Mouse (Mus musculus) kidney, embryonic 16.5 days (tissue): ENCODE measurements around the gene Fasn. TPM values are rescaled to one million over a fixed set of nuclear protein-coding genes. Genes with fewer than 3 reads are reported as not detected.

Experiments
- ATAC-seq: fragments of 200-750 bp; cut with Nextera tagmentation; 2 replicates; pipeline ENCODE4 v1.8.0; 2017; ENCODE audit warnings: moderate TSS enrichment; ENCODE audit not compliant: low FRiP score, low TSS enrichment
- H3K27ac ChIP-seq: fragments of 300-500 bp; sonication (generic); 2 replicates; pipeline ENCODE4 v1.5.1; 2014; ENCODE audit warnings: low read length
- H3K27me3 ChIP-seq: fragments of 300-500 bp; sonication (generic); 2 replicates; pipeline ENCODE4 v1.6.1; 2014; ENCODE audit warnings: low read length, control low read depth, mixed read lengths; ENCODE audit not compliant: insufficient read depth
- H3K36me3 ChIP-seq: fragments of 300-500 bp; sonication (generic); 2 replicates; pipeline ENCODE4 v1.6.1; 2014; ENCODE audit warnings: low read length, control low read depth, mixed read lengths; ENCODE audit not compliant: insufficient read depth
- H3K4me1 ChIP-seq: fragments of 300-500 bp; sonication (generic); 2 replicates; pipeline ENCODE4 v1.6.1; 2014; ENCODE audit warnings: low read length, control low read depth, mixed read lengths; ENCODE audit not compliant: insufficient read depth
- H3K4me2 ChIP-seq: fragments of 300-500 bp; sonication (generic); replicated peaks from 2 replicates; pipeline ENCODE4 v1.6.1; 2014; ENCODE audit warnings: low read depth, low read length
- H3K4me3 ChIP-seq: fragments of 300-500 bp; sonication (generic); 2 replicates; pipeline ENCODE4 v1.5.1; 2014; ENCODE audit warnings: mild to moderate bottlenecking, low read length
- H3K9ac ChIP-seq: fragments of 300-500 bp; sonication (generic); replicated peaks from 2 replicates; pipeline ENCODE4 v1.6.1; 2014; ENCODE audit warnings: low read length
- H3K9me3 ChIP-seq: fragments of 300-500 bp; sonication (generic); 2 replicates; pipeline ENCODE4 v1.6.1; 2016; ENCODE audit warnings: low read length, control low read depth
- whole genome bisulfite sequencing: fragments of 180-500 bp; shearing (Covaris S2); extraction: QIAGEN DNeasy Blood & Tissue Kit; methylation state at CpG from one replicate; pipeline ENCODE4 v1.1.7; 2014; 5-methylcytosine and 5-hydroxymethylcytosine counted together
- polyA plus RNA-seq: library from polyadenylated mRNA; unstranded; fragments of >200 nt; fragmentation: Nextera tagmentation; extraction: Ambion mirVana; gene quantifications from 2 replicates; pipeline ENCODE4 v1.2.1, GENCODE M21; 2015

Gene Fasn
- polyA plus RNA-seq, 1 experiment from 2014 or later = 50.0 TPM

DNA sequence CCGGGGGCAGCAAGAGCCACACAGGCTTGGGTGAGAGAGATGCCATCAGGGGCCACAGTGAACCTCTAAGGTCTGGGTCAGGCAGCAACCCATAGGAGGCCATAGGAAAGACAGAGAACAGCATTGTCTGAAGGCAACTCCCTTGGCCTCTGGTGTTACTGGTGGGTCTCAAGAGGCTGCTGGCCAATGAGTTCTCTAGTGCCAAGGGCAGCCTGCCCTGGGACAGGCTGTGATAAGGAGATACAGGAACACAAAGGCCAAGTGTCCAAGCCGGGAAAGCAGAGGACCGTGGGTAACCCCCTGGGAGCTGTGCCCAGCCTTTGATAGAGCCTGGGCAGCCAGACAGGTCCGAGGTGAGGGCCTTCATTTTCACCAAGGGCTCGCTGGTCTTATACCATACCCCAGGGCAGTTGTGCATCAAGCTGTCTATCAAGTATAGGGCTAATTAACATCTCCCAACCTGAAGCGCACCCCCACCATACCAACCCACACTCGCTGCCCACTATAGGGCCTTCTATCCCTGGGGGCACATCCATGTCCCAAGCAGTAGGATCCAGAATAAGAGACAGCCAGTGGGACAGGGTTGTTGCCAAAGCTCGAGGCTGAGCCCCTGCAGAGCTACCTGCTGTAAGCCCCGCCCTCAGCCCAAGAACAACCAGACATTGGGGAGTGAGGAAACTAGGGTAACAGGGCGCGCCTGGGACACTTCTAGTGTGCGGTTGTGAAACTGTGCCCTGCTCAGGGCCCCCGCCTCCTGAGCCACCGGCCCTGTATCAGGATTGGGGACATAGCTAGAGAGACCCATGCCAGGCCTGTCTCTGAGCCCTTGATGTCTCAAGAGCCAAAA lies 3.0 kb downstream of the Fasn start:
- Histone ChIP-seq H3K4me2 (0 out of 2 replicates have a peak overlapping the region, but pooled peaks have one; percentile 74), H3K27ac (no peak overlapping the region), H3K4me1 (peaks cover 31% of the 10 kb centered on the region), H3K4me3 (no peak overlapping the region), H3K36me3 (peaks cover 57% of the 10 kb centered on the region), H3K27me3 (no peaks in the 10 kb centered on the region), H3K9ac (0 out of 2 replicates have a peak overlapping the region, but pooled peaks have one; percentile 93), H3K9me3 (no peaks in the 10 kb centered on the region)
- WGBS = 83% methylated on average over 14 of the region's 14 CpGs
- no peak for ATAC-seq

GRCm38 (mm10) chr11:120820546-120820945 lies 3.8 kb downstream of the Fasn start:
- no peak overlapping the region for H3K9ac ChIP-seq
- no peak overlapping the region for H3K27ac ChIP-seq
- no peaks in the 10 kb centered on the region for H3K27me3 ChIP-seq
- no peak overlapping the region for H3K4me2 ChIP-seq
- H3K9me3 ChIP-seq = no peaks in the 10 kb centered on the region
- H3K4me3 ChIP-seq = no peak overlapping the region
- ATAC-seq = no peak
- WGBS = 91% methylated on average over 14 of the region's 14 CpGs
- peaks cover 29% of the 10 kb centered on the region for H3K4me1 ChIP-seq
- peaks cover 63% of the 10 kb centered on the region for H3K36me3 ChIP-seq

GRCm38 (mm10) chr11:120819556-120819955 lies 4.8 kb downstream of the Fasn start:
- Histone ChIP-seq H3K4me2 (no peak overlapping the region), H3K4me1 (peaks cover 21% of the 10 kb centered on the region), H3K9me3 (no peaks in the 10 kb centered on the region), H3K27me3 (no peaks in the 10 kb centered on the region), H3K9ac (no peak overlapping the region), H3K36me3 (peaks cover 73% of the 10 kb centered on the region), H3K4me3 (no peak overlapping the region), H3K27ac (no peak overlapping the region)
- WGBS = 96% methylated on average over 6 of the region's 6 CpGs
- no peak for ATAC-seq

DNA sequence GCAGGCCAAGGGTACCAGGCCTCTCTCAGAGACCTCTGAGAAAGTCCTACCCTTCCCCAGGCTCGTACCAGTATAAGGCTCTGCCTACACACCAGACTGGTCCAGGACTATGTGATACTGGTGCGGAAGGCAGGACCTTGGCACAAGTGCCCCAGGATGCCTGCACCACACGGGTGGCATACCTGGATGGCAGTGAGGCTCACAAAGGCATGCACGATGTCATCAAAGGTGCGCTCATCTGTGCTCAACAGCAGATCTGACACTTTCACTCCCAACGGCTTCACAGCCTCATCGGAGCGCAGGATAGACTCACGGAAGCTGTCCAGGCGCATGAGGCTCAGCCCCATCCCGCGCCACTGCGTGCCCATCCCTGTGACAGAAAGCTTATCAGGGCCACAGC lies 6.1 kb downstream of the Fasn start:
- WGBS = 96% methylated on average over 13 of the region's 13 CpGs
- H3K4me3 ChIP-seq = no peak overlapping the region
- H3K9ac ChIP-seq = no peak overlapping the region
- H3K4me2 ChIP-seq = no peak overlapping the region
- H3K36me3 ChIP-seq = peaks cover 86% of the 10 kb centered on the region
- H3K27ac ChIP-seq = no peak overlapping the region
- no peak for ATAC-seq
- no peaks in the 10 kb centered on the region for H3K27me3 ChIP-seq
- peaks cover 21% of the 10 kb centered on the region for H3K4me1 ChIP-seq
- H3K9me3 ChIP-seq = no peaks in the 10 kb centered on the region

DNA sequence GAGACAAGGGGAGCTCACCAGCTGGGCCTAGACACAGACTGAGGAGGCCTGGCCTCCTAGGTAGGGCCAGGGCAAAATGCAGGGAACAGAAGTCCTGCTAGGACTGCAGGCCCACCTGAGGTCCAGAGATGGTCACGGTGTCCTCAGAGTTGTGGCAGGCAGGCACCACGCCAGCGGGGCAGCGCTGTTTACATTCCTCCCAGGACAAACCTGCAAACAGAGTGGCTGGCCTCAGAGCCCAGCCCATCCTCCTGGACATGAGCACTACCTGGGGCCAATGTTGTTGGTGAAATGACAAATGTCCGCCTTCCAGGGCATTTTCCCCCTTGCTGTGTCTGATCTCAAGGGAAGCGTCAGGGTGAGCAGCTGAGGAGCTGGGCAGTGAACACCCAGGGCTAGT lies 7.0 kb downstream of the Fasn start:
- no peak overlapping the region for H3K27ac ChIP-seq
- H3K4me1 ChIP-seq = peaks cover 14% of the 10 kb centered on the region
- no peaks in the 10 kb centered on the region for H3K9me3 ChIP-seq
- WGBS = 93% methylated on average over 6 of the region's 6 CpGs
- ATAC-seq = no peak
- H3K4me3 ChIP-seq = no peak overlapping the region
- no peak overlapping the region for H3K9ac ChIP-seq
- H3K27me3 ChIP-seq = no peaks in the 10 kb centered on the region
- no peak overlapping the region for H3K4me2 ChIP-seq
- peaks cover 94% of the 10 kb centered on the region for H3K36me3 ChIP-seq

GRCm38 (mm10) chr11:120812068-120812467 lies 12.3 kb downstream of the Fasn start:
- H3K9me3 ChIP-seq = no peaks in the 10 kb centered on the region
- H3K9ac ChIP-seq = no peak overlapping the region
- ATAC-seq = no peak
- H3K27me3 ChIP-seq = no peaks in the 10 kb centered on the region
- no peaks in the 10 kb centered on the region for H3K4me1 ChIP-seq
- no peak overlapping the region for H3K4me3 ChIP-seq
- 95% methylated on average over 16 of the region's 16 CpGs for WGBS
- H3K4me2 ChIP-seq = no peak overlapping the region
- peaks cover 100% of the 10 kb centered on the region for H3K36me3 ChIP-seq
- no peak overlapping the region for H3K27ac ChIP-seq

GRCm38 (mm10) chr11:120808010-120808409 lies 16.3 kb downstream of the Fasn start:
- no peaks in the 10 kb centered on the region for H3K27me3 ChIP-seq
- H3K9ac ChIP-seq = no peak overlapping the region
- WGBS = 95% methylated on average over 12 of the region's 12 CpGs
- H3K4me1 ChIP-seq = no peaks in the 10 kb centered on the region
- peaks cover 74% of the 10 kb centered on the region for H3K36me3 ChIP-seq
- H3K9me3 ChIP-seq = no peaks in the 10 kb centered on the region
- no peak overlapping the region for H3K27ac ChIP-seq
- no peak for ATAC-seq
- H3K4me3 ChIP-seq = no peak overlapping the region
- no peak overlapping the region for H3K4me2 ChIP-seq

DNA sequence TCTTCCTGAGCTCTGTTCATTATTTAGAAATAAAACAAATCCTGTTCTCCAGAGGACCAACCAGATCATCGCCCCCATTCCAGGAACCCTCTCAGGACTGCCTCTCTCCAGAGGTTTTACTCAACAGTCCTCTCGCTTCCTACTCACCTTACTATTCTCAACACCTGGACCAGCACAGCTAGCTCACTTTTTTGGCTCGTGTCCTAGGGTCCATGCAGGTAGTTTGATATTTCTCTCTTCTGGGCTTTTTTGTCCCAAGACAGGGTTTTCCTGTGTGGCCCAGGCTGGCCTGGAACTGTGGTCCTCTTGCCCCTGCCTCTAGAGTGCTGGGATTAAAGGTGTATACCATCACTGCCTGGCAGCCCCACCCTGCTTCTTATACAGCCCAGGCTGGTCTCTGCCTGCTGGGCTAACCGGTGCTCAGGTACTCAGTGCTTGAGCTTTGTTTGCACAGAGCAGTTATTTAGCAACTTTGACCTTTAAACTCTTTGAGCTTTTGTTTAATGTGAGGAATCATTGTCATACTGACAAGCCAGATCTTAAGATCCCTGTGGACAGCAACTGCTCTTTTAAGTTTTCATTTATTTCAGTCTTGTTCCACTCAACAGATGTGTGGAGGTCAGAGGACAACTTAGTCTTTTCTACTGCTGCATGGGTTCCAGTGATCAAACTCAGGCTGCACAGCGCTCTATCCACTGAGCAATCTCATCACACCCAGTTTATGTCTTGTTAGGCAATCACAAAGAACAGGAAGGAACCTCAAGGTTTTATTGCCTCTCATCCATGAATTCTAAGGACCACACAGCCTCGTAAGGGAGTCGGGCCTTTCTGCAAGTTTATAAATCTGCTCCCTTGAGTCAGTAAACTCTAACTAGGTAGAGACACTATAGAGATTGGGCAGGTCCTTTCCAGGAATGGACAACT lies 18.7 kb downstream of the Fasn start:
- WGBS = 82% methylated on average over 7 of the region's 7 CpGs
- Histone ChIP-seq H3K4me2 (no peak overlapping the region), H3K27ac (no peak overlapping the region), H3K9ac (no peak overlapping the region), H3K9me3 (no peaks in the 10 kb centered on the region), H3K4me1 (no peaks in the 10 kb centered on the region), H3K36me3 (peaks cover 50% of the 10 kb centered on the region), H3K27me3 (no peaks in the 10 kb centered on the region), H3K4me3 (no peak overlapping the region)
- ATAC-seq = no peak

- Histone ChIP-seq H3K36me3 (peaks cover 41% of the 10 kb centered on the region), H3K9ac (no peak overlapping the region), H3K9me3 (no peaks in the 10 kb centered on the region), H3K4me1 (peaks cover 7% of the 10 kb centered on the region; the same call in 1 of the 2 replicates), H3K4me2 (no peak overlapping the region), H3K4me3 (no peak overlapping the region), H3K27ac (no peak overlapping the region), H3K27me3 (no peaks in the 10 kb centered on the region)
- ATAC-seq = no peak
- 73% methylated on average over 4 of the region's 4 CpGs for WGBS
These were observed 19.6 kb downstream of the Fasn start for GRCm38 (mm10) chr11:120804769-120805168.
